Mouse (Mus musculus) heart, embryonic 16.5 days (tissue): ENCODE results near the gene Selenbp2. TPM values are rescaled to one million over a fixed set of nuclear protein-coding genes. Genes with fewer than 3 reads are reported as not detected.
"Not testable (repeated sequence)": the region's sequence is repeated elsewhere in the genome, so short reads cannot be mapped to it uniquely, and the experiment has no call there.

Experiments
- ATAC-seq: fragments of 200-750 bp; cut with Nextera tagmentation; replicated peaks from 2 replicates; pipeline ENCODE4 v1.8.0; 2017; ENCODE audit warnings: moderate number of reproducible peaks; ENCODE audit not compliant: insufficient read depth, low FRiP score; ENCODE audit errors: extremely low read depth
- H3K27ac ChIP-seq: fragments of 300-500 bp; sonication (generic); 2 replicates; pipeline ENCODE4 v1.5.1; 2014; ENCODE audit warnings: mild to moderate bottlenecking, low read length, control low read depth, moderate library complexity
- H3K27me3 ChIP-seq: fragments of 300-500 bp; sonication (generic); 2 replicates; pipeline ENCODE4 v1.6.1; 2014; ENCODE audit warnings: low read length, mixed read lengths; ENCODE audit not compliant: control insufficient read depth, insufficient read depth
- H3K36me3 ChIP-seq: fragments of 300-500 bp; sonication (generic); 2 replicates; pipeline ENCODE4 v1.6.1; 2014; ENCODE audit not compliant: control insufficient read depth, insufficient read depth
- H3K4me1 ChIP-seq: fragments of 300-500 bp; sonication (generic); 2 replicates; pipeline ENCODE4 v1.6.1; 2014; ENCODE audit warnings: low read length, mixed read lengths; ENCODE audit not compliant: control insufficient read depth, insufficient read depth
- H3K4me2 ChIP-seq: fragments of 300-500 bp; sonication (generic); 2 replicates; pipeline ENCODE4 v1.6.1; 2014; ENCODE audit warnings: low read depth, mild to moderate bottlenecking, control low read depth, low read length
- H3K4me3 ChIP-seq: fragments of 300-500 bp; sonication (generic); 2 replicates; pipeline ENCODE4 v1.5.1; 2014; ENCODE audit warnings: mild to moderate bottlenecking, control low read depth, low read length
- H3K9ac ChIP-seq: fragments of 300-500 bp; sonication (generic); 2 replicates; pipeline ENCODE4 v1.6.1; 2014; ENCODE audit warnings: low read length, control low read depth
- H3K9me3 ChIP-seq: fragments of 300-500 bp; sonication (generic); replicated peaks from 2 replicates; pipeline ENCODE4 v1.6.1; 2016; ENCODE audit warnings: low read length; ENCODE audit not compliant: control insufficient read depth
- WGBS: fragments of 180-500 bp; shearing (Covaris S2); extraction: QIAGEN DNeasy Blood & Tissue Kit; methylation state at CpG from one replicate; pipeline ENCODE4 v1.1.7; 2014; 5-methylcytosine and 5-hydroxymethylcytosine counted together
- polyA plus RNA-seq: library from polyadenylated mRNA; unstranded; fragments of >200 nt; fragmentation: Nextera tagmentation; extraction: Ambion mirVana; gene quantifications from 2 replicates; pipeline ENCODE4 v1.2.1, GENCODE M21; 2015

Selenbp2 gene
- polyA plus RNA-seq, 1 experiment from 2014 or later: 4.3 TPM

GRCm38 (mm10) chr3:94665060-94665802 is 28.1 kb upstream of the Selenbp2 start:
- not testable (repeated sequence) for ATAC-seq, H3K4me2 ChIP-seq, H3K4me1 ChIP-seq, H3K9ac ChIP-seq, H3K36me3 ChIP-seq, H3K4me3 ChIP-seq, H3K9me3 ChIP-seq, H3K27ac ChIP-seq, H3K27me3 ChIP-seq
- 54% methylated on average over 3 of the region's 5 CpGs for WGBS

- not testable (repeated sequence) for H3K27ac ChIP-seq, H3K4me2 ChIP-seq
- WGBS: 9% methylated on average over 7 of the region's 7 CpGs
These were observed 27.5 kb upstream of the Selenbp2 start for GRCm38 (mm10) chr3:94665896-94666295.

GRCm38 (mm10) chr3:94675101-94675500 is 18.3 kb upstream of the Selenbp2 start:
- not testable (repeated sequence) for H3K4me1 ChIP-seq, H3K4me2 ChIP-seq, H3K4me3 ChIP-seq, H3K36me3 ChIP-seq, ATAC-seq, H3K27me3 ChIP-seq, H3K27ac ChIP-seq, H3K9me3 ChIP-seq, H3K9ac ChIP-seq
- WGBS: 80% methylated on average over 9 of the region's 9 CpGs

More at GRCm38 (mm10) chr3:94665896-94666295, 27.5 kb upstream of the Selenbp2 start:
- H3K4me1 ChIP-seq, H3K9me3 ChIP-seq, H3K9ac ChIP-seq, H3K4me3 ChIP-seq, H3K27me3 ChIP-seq, H3K36me3 ChIP-seq: not testable (repeated sequence)
- ATAC-seq: peak; percentile 61; the same call in 1 of the 2 replicates

GRCm38 (mm10) chr3:94679351-94679841 is 14.0 kb upstream of the Selenbp2 start:
- no peak for ATAC-seq
- no peak overlapping the region for H3K4me2 ChIP-seq
- no peaks in the 10 kb centered on the region; the same call in 1 of the 2 replicates for H3K27me3 ChIP-seq
- no peaks in the 10 kb centered on the region for H3K9me3 ChIP-seq
- no peak overlapping the region for H3K9ac ChIP-seq
- H3K36me3 ChIP-seq: no peaks in the 10 kb centered on the region
- H3K4me1 ChIP-seq: no peaks in the 10 kb centered on the region
- WGBS: 78% methylated on average over 8 of the region's 8 CpGs
- H3K4me3 ChIP-seq: no peak overlapping the region
- H3K27ac ChIP-seq: no peak overlapping the region

- H3K36me3 ChIP-seq, ATAC-seq, H3K9me3 ChIP-seq, H3K4me3 ChIP-seq, H3K27ac ChIP-seq, H3K4me2 ChIP-seq, H3K9ac ChIP-seq, H3K4me1 ChIP-seq, H3K27me3 ChIP-seq: not testable (repeated sequence)
- 88% methylated on average over 12 of the region's 12 CpGs for WGBS
These were observed 13.3 kb upstream of the Selenbp2 start for GRCm38 (mm10) chr3:94680032-94680431.

GRCm38 (mm10) chr3:94680783-94681182 is 12.6 kb upstream of the Selenbp2 start:
- Histone ChIP-seq H3K27me3 (no peaks in the 10 kb centered on the region; the same call in 1 of the 2 replicates), H3K9ac (no peak overlapping the region), H3K4me3 (no peak overlapping the region), H3K4me2 (no peak overlapping the region), H3K36me3 (no peaks in the 10 kb centered on the region), H3K27ac (no peak overlapping the region), H3K9me3 (no peaks in the 10 kb centered on the region), H3K4me1 (no peaks in the 10 kb centered on the region)
- WGBS: 81% methylated on average over 16 of the region's 16 CpGs
- no peak for ATAC-seq

GRCm38 (mm10) chr3:94683646-94684045 is 9.7 kb upstream of the Selenbp2 start:
- Histone ChIP-seq H3K9ac (no peak overlapping the region), H3K27me3 (no peaks in the 10 kb centered on the region), H3K9me3 (no peaks in the 10 kb centered on the region), H3K4me3 (no peak overlapping the region), H3K27ac (no peak overlapping the region), H3K4me2 (no peak overlapping the region), H3K36me3 (no peaks in the 10 kb centered on the region), H3K4me1 (no peaks in the 10 kb centered on the region)
- ATAC-seq: no peak
- 81% methylated on average over 6 of the region's 6 CpGs for WGBS

- H3K4me1 ChIP-seq, ATAC-seq, H3K4me3 ChIP-seq, H3K4me2 ChIP-seq, H3K27me3 ChIP-seq, H3K9ac ChIP-seq, H3K36me3 ChIP-seq, H3K27ac ChIP-seq, H3K9me3 ChIP-seq: not testable (repeated sequence)
- 77% methylated on average over 8 of the region's 8 CpGs for WGBS
These were observed 7.2 kb upstream of the Selenbp2 start for GRCm38 (mm10) chr3:94685989-94686772.

- not testable (repeated sequence) for ATAC-seq, H3K4me1 ChIP-seq, H3K9ac ChIP-seq, H3K27ac ChIP-seq, H3K4me3 ChIP-seq, H3K4me2 ChIP-seq, H3K27me3 ChIP-seq, H3K36me3 ChIP-seq, H3K9me3 ChIP-seq
- WGBS: 100% methylated on average over 1 of the region's 3 CpGs
These were observed 4.7 kb upstream of the Selenbp2 start for GRCm38 (mm10) chr3:94688698-94689097.
